Mouse (Mus musculus) cerebellum, postnatal 14 days (tissue): Measurements from ENCODE around the gene Scgb1c1.

Experiments used
- DNase-seq, 2 experiments: peaks; one replicate each; pipeline ENCODE4 v3.0.0; 2021; ENCODE audit warnings: mixed read lengths in 2 of 2

The Scgb1c1 gene

GRCm38 (mm10) chr7:140844905-140845665 lies at the start of gene Scgb1c1:
Gene Scgb1c1, plus strand, starts transcription at chr7:140845547.
- DNase-seq: peak; percentile 95 to 99

GRCm38 (mm10) chr7:140797619-140798018 lies 47.7 kb upstream of the Scgb1c1 start:
- no peak for DNase-seq

- no peak for DNase-seq
Measured at GRCm38 (mm10) chr7:140798212-140798611, 47.1 kb upstream of the Scgb1c1 start.

- no peak for DNase-seq
Measured at GRCm38 (mm10) chr7:140802629-140803028, 42.7 kb upstream of the Scgb1c1 start.

- peak; percentile 30 to 49 for DNase-seq
Measured at GRCm38 (mm10) chr7:140805704-140806103, 39.6 kb upstream of the Scgb1c1 start.

GRCm38 (mm10) chr7:140810496-140810895 lies 34.9 kb upstream of the Scgb1c1 start:
- no peak for DNase-seq

- DNase-seq: no peak
Measured at GRCm38 (mm10) chr7:140811714-140812113, 33.6 kb upstream of the Scgb1c1 start.

GRCm38 (mm10) chr7:140812850-140813249 lies 32.5 kb upstream of the Scgb1c1 start:
- DNase-seq: no peak

- peak in 1 of 2 experiments; percentile 38 for DNase-seq
Measured at GRCm38 (mm10) chr7:140820173-140820572, 25.2 kb upstream of the Scgb1c1 start.

GRCm38 (mm10) chr7:140821305-140821652 lies 24.1 kb upstream of the Scgb1c1 start:
- DNase-seq: peak in 1 of 2 experiments; percentile 30

- DNase-seq: peak; percentile 90 to 98
Measured at GRCm38 (mm10) chr7:140821653-140822329, 23.6 kb upstream of the Scgb1c1 start, which contains the start of gene Zfp941. Gene Zfp941, minus strand, starts transcription at chr7:140822178.

GRCm38 (mm10) chr7:140822731-140823130 lies 22.6 kb upstream of the Scgb1c1 start:
- peak in 1 of 2 experiments; percentile 32 for DNase-seq

- DNase-seq: peak; percentile 77 to 78
Measured at GRCm38 (mm10) chr7:140828171-140828881, 17.0 kb upstream of the Scgb1c1 start.

- DNase-seq: no peak
Measured at GRCm38 (mm10) chr7:140831447-140831846, 13.9 kb upstream of the Scgb1c1 start.

GRCm38 (mm10) chr7:140833341-140833740 lies 12.0 kb upstream of the Scgb1c1 start:
- no peak for DNase-seq

GRCm38 (mm10) chr7:140834968-140835757 lies 10.2 kb upstream of the Scgb1c1 start, which contains the start of gene Urah:
Gene Urah, plus strand, starts transcription at chr7:140835018.
- peak in 1 of 2 experiments; percentile 43 for DNase-seq

GRCm38 (mm10) chr7:140835758-140836087 lies 9.6 kb upstream of the Scgb1c1 start:
- DNase-seq: no peak

GRCm38 (mm10) chr7:140836243-140837115 lies 8.9 kb upstream of the Scgb1c1 start:
- DNase-seq: no peak

GRCm38 (mm10) chr7:140839556-140839955 lies 5.8 kb upstream of the Scgb1c1 start:
- DNase-seq: no peak

- no peak for DNase-seq
Measured at GRCm38 (mm10) chr7:140840750-140841735, 4.3 kb upstream of the Scgb1c1 start.
